Mouse (Mus musculus) adrenal gland, adult (tissue): ENCODE results near the gene Scamp5.

Experiments used
- DNase-seq, 2 experiments: peaks; one replicate each; pipeline ENCODE4 v3.0.0; 2022 to 2023; ENCODE audit warnings: low spot score in 1 of 2; ENCODE audit not compliant: inconsistent age in 2 of 2

Gene Scamp5

DNA sequence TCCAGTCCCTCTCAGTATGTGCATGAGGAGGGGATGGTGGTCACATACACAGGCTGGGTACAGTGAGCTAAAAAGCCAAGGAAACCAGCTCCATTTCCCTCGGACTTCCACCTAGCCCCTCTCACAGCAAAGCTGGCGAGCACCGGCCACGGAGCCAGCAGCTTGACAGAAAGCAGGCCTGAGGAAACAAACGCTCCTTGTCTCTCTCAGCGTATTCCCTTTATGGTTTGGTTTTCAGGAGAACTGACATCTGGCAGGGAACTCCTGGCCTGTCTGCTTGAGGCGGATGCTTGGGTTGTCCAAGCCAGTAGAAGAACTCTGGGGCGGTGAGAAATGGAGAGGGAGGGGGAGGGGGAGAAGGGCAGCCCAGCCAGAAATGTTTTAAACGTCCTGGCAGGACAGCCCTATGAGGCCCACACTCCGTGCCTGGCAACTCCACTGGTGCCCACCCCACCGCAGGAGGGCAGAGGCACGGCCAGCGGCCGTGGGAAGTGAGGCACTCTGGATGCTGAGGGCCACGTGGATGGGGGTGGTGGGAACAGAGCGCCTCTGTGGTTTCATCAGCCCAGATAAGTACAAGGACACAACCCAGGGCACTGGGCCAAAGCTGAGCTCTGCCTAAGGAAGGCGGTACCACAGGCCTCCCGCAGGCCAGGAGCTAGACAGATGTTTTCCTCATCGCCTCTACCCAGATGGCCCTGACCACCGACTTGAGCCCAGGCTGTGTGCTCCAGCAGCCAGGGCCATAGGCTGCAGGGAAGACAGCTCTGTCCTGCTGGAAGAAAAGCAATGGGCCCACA lies 47.3 kb downstream of the Scamp5 start:
- peak; percentile 99 for DNase-seq

- DNase-seq: no peak
Measured at GRCm38 (mm10) chr9:57419521-57420267, 48.2 kb downstream of the Scamp5 start.

DNA sequence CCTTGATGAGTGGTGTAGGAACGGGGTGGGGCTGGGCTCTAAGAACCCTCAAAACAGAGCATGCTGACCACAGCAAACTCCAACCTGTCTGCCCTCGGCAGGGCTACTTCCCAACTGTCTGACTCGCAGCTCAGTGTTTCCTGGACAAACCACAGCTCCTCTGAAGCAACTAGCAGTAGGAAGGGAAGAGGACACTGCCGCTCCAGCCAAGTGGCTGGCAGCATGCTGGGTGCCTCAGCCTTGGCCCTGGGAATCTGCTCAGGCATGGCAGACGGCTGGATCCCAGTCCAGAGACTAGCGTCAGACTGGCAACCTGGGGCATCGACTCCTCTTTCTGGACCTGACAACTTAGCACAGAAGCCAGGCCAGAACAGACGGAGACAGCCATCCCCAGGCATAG lies 50.5 kb downstream of the Scamp5 start:
- DNase-seq: peak in 1 of 2 experiments; percentile 60

DNA sequence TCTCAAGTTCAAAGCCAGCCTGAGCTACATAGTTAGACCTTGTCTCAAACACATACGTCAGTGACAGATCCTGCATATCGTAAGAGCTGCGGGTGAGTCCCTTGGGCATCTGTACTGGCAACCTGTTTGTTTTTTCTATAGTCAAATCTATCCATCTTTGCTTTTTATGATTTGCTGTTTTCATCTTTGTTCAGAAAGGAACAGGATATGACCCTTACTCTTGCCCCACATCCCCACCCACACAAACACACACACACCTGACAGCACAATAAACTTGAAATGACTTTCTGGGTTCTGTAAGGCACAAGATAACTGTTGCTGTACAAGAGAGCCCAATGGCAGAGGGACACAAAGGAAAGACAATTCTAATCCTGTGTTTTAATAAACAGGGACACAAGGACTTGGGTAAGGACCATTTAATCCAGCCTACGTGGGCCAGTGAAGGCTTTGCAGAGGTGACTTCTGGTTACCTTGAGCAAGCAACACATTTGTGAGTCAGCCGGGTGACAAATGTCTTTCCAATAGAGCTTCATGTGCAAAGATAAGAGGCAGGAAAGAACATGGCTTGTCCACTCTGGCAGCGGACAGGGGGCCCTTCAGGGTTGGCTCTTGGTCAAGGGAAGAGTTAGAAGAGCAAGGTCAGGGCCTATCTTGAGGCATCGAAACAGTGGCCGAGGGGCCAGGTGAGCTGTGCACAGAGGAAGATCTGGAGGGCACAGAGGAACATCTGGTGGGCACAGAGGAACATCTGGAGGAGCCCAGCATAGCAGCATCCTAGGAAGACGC lies 60.5 kb downstream of the Scamp5 start:
- DNase-seq: peak; percentile 59 to 66

- no peak for DNase-seq
Measured at GRCm38 (mm10) chr9:57406395-57406794, 61.5 kb downstream of the Scamp5 start.

DNA sequence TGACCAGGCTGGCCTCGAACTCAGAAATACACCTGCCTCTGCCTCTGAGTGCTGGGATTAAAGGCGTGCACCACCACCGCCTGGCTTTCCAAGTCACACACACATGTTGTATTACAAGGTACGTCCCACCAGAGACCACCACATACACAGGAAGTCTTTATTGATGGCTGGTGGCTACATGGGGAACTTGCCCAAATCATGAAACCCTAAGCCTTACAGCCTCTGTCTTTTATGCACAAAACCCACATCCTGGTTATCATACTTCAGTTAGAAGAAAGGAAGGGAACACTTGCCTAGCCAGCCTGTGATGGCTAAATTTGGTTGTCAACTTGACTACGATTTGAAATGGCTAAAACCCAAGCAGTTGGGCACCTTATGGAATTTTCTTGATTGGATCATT lies 63.8 kb downstream of the Scamp5 start:
- DNase-seq: no peak

- DNase-seq: no peak
Measured at GRCm38 (mm10) chr9:57402318-57403251, 65.3 kb downstream of the Scamp5 start.

- no peak for DNase-seq
Measured at GRCm38 (mm10) chr9:57398773-57399172, 69.1 kb downstream of the Scamp5 start.

GRCm38 (mm10) chr9:57392892-57393291 lies 75.0 kb downstream of the Scamp5 start:
- no peak for DNase-seq
